Mouse (Mus musculus) thymus, adult 18-20 months (tissue): ENCODE data around the gene Sorl1.

Source experiments
- DNase-seq, 2 experiments: peaks; one replicate each; pipeline ENCODE4 v3.0.0; 2022; ENCODE audit warnings: mixed read lengths in 2 of 2

Sorl1 gene

GRCm38 (mm10) chr9:42123713-42124576 is at the start of gene Sorl1:
Gene Sorl1, minus strand, starts transcription at chr9:42124297.
- peak; percentile 71 to 72 for DNase-seq

DNA sequence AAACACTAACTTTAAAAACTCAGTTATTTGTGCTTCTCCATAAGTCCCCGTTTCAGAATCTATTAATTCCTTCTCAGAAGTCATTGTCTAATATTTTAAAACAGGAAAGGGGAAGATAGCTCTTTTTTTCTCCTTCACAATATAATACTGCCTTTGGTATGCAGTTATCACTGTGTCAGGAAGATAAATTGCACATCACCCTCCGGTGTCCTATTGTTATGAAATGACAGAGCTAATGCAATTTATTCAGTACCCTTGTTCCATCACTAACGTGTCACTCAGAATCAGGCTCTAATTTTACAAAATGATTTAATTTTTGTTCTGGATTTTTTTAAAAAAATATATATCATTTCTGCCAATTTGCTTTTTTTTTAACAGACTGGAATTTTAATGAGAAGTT is 49.7 kb upstream of the Sorl1 start:
- no peak for DNase-seq

DNA sequence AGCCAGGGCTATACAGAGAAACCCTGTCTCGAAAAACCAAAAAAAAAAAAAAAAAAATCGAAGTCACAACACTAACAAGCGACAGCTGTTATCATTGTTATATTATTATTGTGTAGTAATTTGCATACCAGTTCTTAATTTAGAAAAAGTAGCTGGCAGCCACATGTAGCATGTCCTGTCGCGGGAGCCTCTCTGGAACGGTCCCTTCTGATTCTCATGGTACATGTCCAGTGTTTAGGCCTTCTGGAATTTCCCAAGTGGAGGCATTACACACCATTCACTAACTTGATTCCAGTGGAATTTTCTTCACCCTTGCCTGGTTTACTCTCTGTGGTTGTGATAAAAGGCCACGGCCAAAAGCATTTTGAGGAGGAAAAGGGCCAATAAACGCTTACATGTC is 45.4 kb upstream of the Sorl1 start:
- no peak for DNase-seq

DNA sequence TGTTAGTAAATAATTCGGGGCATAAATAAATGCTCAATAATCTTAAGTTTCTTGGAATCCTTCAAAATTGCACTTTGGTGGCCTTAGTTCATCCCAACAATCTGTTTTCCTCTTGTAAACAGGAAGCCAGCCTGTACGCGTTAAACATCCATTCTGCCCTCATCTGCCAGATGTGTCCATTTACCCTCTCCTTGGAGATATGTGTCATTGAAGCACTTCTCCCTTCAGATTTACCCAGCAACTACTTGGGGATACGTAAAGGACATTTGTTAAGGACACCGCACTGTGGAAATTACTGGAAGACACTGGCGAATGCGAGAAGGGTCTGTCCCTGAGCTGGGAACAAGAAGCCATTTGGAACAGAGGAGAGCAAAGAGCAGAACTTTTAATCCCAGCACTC is 44.9 kb upstream of the Sorl1 start:
- no peak for DNase-seq

DNA sequence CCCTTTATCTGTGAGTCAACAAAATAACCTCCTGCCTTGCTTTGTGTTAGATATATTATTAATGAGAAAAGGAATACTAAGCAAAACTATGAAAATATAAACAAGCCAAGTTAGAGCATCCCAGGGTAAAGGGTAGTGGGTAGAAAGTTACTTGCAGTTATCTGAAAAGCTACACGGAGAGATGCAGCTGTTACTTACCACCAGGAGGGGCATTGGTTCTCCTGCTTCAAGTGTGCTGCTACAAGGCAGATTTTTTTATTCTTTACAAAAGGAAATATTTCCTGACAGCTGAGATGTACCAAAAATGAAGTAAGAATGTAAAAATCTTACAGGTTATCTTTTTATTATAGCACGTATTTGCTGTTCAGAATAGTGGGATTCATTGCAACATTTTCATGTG is 40.8 kb upstream of the Sorl1 start:
- no peak for DNase-seq

DNA sequence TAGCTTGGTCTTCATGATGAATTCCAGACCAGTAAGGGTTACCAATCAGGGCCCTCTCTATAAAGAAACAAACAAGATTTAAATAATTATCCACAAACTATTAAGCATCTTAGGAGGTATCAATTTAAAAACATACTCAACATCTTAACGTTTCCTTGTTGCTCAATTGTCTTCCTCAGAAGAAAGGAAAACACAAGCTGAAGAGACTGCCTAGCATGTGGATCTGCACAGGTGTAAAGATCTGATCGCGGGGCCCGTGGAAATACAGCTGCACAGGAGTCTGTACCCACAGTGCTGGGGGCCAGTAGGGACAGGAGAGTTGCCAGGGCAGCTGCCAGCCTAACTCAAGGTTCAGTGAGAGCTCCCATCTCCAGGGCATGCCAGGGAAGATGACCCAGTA is 38.9 kb upstream of the Sorl1 start:
- DNase-seq, result no peak

- no peak for DNase-seq
Observed at GRCm38 (mm10) chr9:42159376-42159775, 35.3 kb upstream of the Sorl1 start.

DNA sequence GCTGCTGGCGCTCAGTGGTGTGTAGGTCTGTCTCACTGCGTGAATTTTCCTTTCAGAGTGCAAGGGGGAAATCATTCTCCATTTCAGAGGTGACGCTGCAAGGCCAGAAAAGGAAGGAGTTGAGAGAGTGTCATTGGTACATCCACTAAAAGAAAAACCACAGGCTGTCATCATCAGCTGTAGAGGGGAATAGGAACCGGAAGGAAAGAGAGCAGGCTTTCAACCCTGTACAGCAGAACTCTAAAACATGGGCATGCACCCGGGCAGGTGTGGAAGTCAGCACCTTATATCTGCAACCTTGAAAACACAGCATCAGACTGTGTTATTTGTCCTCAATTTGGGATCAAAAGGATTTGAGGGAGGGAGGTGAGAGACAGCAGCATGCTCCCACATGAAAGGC is 34.6 kb upstream of the Sorl1 start:
- peak in 1 of 2 experiments; percentile 7 for DNase-seq

GRCm38 (mm10) chr9:42157981-42158380 is 33.9 kb upstream of the Sorl1 start:
- no peak for DNase-seq

GRCm38 (mm10) chr9:42156566-42156965 is 32.5 kb upstream of the Sorl1 start:
- no peak for DNase-seq

DNA sequence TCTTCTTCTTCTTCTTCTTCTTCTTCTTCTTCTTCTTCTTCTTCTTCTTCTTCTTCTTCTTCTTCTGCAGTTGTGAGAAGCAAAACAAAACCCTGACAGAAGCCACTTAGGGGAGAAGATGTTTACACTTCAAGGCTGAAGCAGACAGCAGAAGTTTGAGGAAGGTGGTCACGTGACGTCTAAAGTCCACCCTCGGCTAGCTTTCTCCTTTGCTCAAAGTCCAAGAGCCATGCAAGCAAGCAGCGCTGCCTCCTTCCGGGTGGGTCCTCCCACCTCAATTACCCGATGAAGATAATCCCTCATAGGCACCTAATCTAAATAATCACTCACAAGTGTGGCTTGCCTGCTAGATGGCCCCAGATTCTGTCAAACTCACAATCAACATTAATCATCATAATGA is 30.6 kb upstream of the Sorl1 start:
- no peak for DNase-seq

DNA sequence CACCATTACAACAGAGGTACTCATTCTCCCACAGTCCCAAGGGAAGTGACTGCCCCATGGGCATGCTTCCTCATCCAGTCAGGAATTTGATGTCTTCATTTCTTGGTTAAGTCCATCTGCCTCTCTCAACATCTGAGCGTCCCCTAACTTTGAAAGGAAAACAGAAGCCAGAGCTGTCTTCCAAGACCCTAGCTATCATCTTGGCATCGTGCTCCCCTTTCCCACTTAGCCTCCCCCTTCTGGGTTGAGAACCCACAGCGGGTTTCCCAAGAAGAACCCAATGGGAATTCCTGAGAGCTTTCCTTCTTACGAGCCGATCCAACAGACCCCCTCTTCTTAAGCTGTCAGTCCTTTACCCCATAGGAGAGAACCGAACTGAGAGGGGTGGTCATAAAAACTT is 24.7 kb upstream of the Sorl1 start:
- DNase-seq, result no peak

DNA sequence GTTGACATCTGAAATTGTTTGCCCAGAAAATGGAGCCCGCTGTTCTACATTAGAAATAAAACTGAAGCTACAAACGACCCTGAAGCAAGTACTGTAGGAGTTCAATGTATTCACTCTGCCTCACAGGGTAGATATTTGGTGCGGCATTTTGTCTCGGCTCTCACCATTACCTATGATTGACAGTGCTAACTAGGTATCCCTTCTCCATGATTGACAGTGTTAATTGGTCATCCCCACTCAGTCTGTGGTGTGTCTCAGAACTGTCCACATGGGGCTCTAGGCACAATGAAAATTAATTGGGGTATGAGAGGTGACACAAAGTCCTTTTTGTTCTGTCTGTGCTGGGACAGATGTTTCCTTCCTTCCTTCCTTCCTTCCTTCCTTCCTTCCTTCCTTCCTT is 23.9 kb upstream of the Sorl1 start:
- no peak for DNase-seq

- no peak for DNase-seq
Observed at GRCm38 (mm10) chr9:42146463-42146862, 22.4 kb upstream of the Sorl1 start.

DNA sequence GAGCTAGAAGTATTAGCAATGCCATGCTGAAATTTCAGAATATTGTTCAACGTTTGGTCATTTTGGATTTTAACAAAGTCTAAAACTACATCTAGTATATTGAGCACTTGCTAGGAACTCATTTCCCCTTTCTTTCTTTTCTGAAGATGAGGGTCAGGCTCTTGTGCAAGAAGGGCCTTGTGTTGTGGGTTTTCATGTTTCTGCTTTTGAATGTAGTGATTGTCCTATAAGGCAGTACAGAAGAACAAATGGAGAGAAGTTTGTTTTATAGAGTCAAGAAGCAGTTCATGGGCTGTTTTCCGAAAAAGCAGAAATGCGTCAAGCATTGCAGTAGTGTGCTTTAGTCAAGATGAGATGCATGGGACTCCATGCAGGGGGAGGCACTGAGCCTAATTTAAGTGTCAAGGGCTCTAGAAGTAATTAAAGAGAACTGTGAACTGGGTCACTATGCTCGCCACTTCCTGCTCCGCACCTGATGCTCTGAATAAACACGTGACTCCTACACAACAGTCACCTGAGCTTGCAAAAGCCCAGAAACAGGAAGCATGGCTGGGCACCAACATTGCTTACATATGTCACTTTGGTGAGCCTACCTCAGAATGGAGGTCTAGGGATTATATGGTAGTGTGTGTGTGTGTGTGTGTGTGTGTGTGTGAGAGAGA is 17.6 kb upstream of the Sorl1 start:
- DNase-seq, result peak in 1 of 2 experiments; percentile 32

DNA sequence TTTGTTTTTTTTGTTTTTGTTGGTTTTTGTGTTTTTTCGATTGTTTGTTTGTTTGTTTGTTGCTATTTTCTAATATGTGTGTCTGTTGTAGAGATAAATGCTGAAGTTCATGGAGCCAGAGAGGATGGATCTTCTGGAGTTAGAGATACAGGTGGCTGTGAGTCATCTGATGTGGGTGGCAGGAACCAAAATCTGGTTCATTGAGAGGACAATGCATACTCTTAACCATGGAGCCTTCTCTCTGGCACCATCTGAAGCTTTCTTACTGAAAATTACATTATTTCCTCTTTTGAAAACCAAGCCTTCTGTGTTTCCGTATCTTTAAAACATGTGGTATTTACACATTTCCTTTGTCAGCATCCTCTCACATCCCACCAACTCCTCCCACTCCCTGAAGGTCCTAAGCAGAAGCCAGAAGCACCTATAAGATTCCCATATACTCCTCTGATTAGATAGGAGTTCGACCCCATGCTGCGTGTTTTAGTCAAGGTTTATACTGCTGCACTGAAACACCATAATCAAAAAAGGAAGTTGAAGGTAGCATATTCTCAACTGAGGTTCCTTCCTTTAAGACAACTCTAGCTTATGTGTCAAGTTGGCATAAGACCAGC is 14.3 kb upstream of the Sorl1 start:
- DNase-seq, result no peak

- no peak for DNase-seq
Observed at GRCm38 (mm10) chr9:42137578-42137977, 13.5 kb upstream of the Sorl1 start.

- no peak for DNase-seq
Observed at GRCm38 (mm10) chr9:42130793-42131760, 7.0 kb upstream of the Sorl1 start.

GRCm38 (mm10) chr9:42127983-42128382 is 3.9 kb upstream of the Sorl1 start:
- no peak for DNase-seq

- DNase-seq, result no peak
Observed at GRCm38 (mm10) chr9:42125262-42125982, 1.3 kb upstream of the Sorl1 start.

GRCm38 (mm10) chr9:42123204-42123603 is 893 bp downstream of the Sorl1 start:
- no peak for DNase-seq

DNA sequence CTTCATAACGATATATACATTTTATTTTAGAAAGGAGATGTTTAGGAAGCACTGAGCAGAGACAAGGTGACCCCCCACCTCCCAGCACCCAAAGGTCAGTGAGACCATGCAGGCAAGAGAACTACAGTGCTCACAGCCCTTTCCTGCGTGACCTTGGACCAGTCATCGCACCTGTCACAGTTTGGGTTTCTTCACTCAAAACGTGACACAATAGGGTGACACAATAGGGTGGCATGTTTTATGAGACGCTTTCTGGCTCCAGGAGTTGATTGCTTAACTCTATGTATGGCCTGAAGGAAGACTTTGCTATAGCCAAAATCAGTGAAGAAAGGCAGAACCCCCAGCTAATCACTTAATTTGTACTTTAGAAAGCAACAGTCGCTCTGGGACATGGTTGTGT is 1.7 kb downstream of the Sorl1 start:
- no peak for DNase-seq
